Mouse (Mus musculus) hindbrain, embryonic 12.5 days (tissue): ENCODE data around the gene Add1. TPM values are rescaled to one million over a fixed set of nuclear protein-coding genes. Genes with fewer than 3 reads are reported as not detected.
A peak's percentile ranks its signal among the peaks of the same experiment; 100 is the strongest.

Source experiments
- ATAC-seq: fragments of 200-750 bp; cut with Nextera tagmentation; 2 replicates; pipeline ENCODE4 v1.8.0; 2017; ENCODE audit warnings: moderate TSS enrichment; ENCODE audit not compliant: low FRiP score
- H3K27ac ChIP-seq: fragments of 300-500 bp; sonication (generic); 2 replicates; pipeline ENCODE4 v1.5.1; 2016; ENCODE audit warnings: mild to moderate bottlenecking
- H3K27me3 ChIP-seq: fragments of 300-500 bp; sonication (generic); 2 replicates; pipeline ENCODE4 v1.6.1; 2016; ENCODE audit warnings: mild to moderate bottlenecking
- H3K36me3 ChIP-seq: fragments of 300-500 bp; sonication (generic); 2 replicates; pipeline ENCODE4 v1.6.1; 2016; ENCODE audit warnings: mild to moderate bottlenecking
- H3K4me1 ChIP-seq: fragments of 300-500 bp; sonication (generic); 2 replicates; pipeline ENCODE4 v1.6.1; 2016
- H3K4me2 ChIP-seq: fragments of 300-500 bp; sonication (generic); replicated peaks from 2 replicates; pipeline ENCODE4 v1.6.1; 2016; ENCODE audit warnings: mild to moderate bottlenecking
- H3K4me3 ChIP-seq: fragments of 300-500 bp; sonication (generic); 2 replicates; pipeline ENCODE4 v1.5.1; 2016; ENCODE audit warnings: mild to moderate bottlenecking
- H3K9ac ChIP-seq: fragments of 300-500 bp; sonication (generic); 2 replicates; pipeline ENCODE4 v1.6.1; 2016; ENCODE audit warnings: mild to moderate bottlenecking, moderate library complexity
- H3K9me3 ChIP-seq: fragments of 300-500 bp; sonication (generic); replicated peaks from 2 replicates; pipeline ENCODE4 v1.6.1; 2016; ENCODE audit warnings: mild to moderate bottlenecking
- WGBS: fragments of 180-500 bp; shearing (Covaris S2); methylation state at CpG from one replicate; pipeline ENCODE4 v1.1.7; 2016; 5-methylcytosine and 5-hydroxymethylcytosine counted together
- polyA plus RNA-seq: library from polyadenylated mRNA; unstranded; fragments of >200 nt; fragmentation: Nextera tagmentation; extraction: Ambion mirVana; gene quantifications from 2 replicates; pipeline ENCODE4 v1.2.1, GENCODE M21; 2016

Add1 gene
- polyA plus RNA-seq, 1 experiment from 2014 or later: 223 TPM

DNA sequence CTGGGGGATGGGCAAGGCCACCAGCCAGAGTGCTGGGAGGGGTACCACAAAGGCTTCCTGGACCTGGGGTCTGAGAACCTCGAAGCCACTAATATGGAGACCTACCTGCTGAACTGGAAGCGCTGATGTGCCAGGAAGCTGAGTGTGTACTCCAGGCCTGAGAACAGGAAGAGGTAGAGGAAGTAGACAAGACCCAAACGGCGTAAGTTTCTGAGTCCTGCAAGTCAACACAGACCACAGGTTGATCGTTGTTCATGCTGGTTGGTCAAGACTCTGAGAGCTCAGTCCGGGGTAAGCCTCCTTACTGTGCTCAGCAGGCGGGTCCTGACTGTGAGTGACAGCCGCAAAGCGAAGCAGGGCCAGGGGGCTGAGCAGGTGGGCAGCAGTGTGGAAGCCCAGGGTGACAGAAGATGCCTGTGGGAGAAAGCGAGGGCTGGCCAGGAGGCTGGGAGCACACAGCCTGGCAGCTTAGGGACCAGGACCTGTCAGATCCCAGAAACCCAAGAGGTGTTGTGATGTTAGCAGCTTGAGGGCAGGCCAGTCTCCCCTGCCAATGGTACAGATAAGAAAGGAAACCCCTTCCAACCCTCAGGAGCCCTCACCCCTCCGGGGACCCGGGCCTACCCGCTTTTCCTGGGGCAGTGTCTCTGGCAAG is 61.4 kb downstream of the Add1 start:
- peaks cover 16% of the 10 kb centered on the region for H3K4me1 ChIP-seq
- H3K4me2 ChIP-seq: no peak overlapping the region
- WGBS: 94% methylated on average over 13 of the region's 13 CpGs
- peaks cover 74% of the 10 kb centered on the region for H3K36me3 ChIP-seq
- no peak overlapping the region for H3K27ac ChIP-seq
- no peak for ATAC-seq
- H3K9ac ChIP-seq: no peak overlapping the region
- no peak overlapping the region for H3K4me3 ChIP-seq
- H3K9me3 ChIP-seq: no peaks in the 10 kb centered on the region
- H3K27me3 ChIP-seq: no peaks in the 10 kb centered on the region

DNA sequence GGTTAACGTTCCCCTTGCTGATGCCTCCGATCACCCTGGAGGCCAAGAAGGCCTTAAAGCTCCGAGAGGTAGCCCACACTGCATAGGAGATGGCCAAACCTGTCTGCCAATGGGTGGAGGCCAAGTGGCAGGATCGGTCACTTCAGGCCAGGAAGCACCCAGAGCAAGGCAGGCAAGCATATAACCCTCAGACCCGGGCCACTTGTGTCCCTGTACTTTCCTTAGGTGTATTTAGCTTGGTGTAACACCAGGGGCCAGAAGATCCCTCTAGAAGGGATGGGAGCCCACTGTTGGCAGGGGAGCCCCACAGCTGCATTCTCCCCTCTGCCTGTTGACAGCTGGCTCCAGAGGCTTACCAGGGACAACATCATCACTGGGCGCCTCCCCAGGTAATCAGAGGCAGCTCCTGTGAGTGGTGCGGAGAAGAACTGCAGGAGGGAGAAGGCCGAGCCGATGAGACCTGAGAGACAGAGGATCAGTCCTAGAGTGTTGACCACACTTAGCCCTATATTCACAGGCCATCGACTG is 62.3 kb downstream of the Add1 start:
- Histone ChIP-seq H3K9me3 (no peaks in the 10 kb centered on the region), H3K36me3 (peaks cover 74% of the 10 kb centered on the region), H3K4me1 (peaks cover 16% of the 10 kb centered on the region), H3K27ac (no peak overlapping the region), H3K9ac (peak overlapping the region; percentile 33; the same call in 1 of the 2 replicates), H3K4me2 (peak overlapping the region; percentile 62), H3K27me3 (no peaks in the 10 kb centered on the region), H3K4me3 (peak overlapping the region; percentile 55)
- no peak for ATAC-seq
- 67% methylated on average over 10 of the region's 10 CpGs for WGBS

DNA sequence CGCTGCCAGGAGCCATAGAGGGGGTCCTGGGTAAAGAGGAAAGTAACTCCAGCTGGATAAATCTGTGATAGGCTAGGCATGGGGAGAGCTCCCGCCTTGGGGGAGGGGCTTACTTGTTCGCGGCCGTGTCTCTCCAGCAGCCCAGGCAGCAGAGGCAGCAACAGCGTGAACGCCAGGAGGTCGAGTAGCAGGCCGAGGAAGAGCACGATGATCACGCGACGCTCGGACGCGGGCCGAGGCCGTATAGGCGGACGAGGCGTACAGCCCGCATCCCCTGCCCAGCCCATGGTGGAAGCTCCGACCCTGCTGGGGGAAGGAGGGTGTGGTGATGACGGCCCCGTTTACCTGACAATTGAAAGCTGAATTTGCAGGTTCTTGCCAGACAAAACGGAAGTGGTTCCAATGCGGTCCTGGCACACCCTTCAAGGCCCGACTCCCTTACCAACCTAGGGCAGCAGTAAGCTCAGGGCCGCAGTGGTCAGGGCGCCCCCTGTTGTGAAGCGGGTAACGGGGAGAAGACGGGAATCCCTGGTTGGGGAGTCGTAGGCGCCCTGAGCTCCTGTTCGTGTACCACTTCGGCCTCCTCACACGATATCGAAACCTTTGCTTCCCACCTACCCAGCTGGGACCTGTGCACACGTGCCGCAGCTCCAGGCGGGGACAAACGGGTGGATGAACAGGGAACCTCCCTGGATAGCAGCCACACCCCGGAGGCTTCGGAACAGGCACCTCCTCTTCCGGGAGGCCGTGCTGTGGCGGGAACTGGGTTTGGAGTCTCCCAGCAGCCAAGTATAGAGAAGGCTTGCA is 63.2 kb downstream of the Add1 start, which contains the start of gene Mfsd10:
Gene Mfsd10 (minus strand): TSS at position 732 of the 807 bp plus-strand sequence.
- Histone ChIP-seq H3K36me3 (peaks cover 74% of the 10 kb centered on the region), H3K4me3 (peak within 1 kb of the TSS; percentile 55), H3K4me1 (peaks cover 16% of the 10 kb centered on the region), H3K27ac (peak within 1 kb of the TSS; percentile 72), H3K27me3 (no peaks in the 10 kb centered on the region), H3K9ac (peak within 1 kb of the TSS; percentile 65), H3K4me2 (peak within 1 kb of the TSS; percentile 62), H3K9me3 (no peaks in the 10 kb centered on the region)
- WGBS: under 1% methylated on average over 48 of the region's 48 CpGs
- ATAC-seq: peak; percentile 91

DNA sequence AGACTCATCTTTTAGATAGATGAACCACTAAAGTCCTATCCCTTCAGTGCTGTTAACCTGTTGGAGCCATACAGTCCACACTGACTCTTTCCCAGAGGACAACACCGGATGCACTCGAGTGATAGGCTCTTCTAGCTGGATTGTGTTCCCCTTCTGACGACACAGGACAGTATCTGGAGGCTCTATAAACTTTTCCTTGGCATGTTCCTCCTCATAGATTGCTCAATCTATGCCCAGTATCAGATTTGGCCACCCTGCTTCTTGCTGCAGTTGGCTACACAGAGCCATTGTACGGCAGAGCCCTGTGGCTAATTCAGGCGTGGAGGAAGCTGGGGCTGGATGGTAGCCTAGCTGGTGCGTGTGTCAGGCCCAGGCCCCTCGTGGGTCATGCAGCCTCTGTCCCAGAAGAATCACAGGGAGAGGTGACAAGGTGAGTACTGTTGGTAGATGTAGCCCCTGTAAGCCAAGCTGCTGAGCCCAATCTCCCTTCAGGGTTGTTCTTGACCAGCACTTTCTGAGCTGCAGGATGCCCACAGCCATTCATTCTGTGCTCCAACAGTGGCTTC is 64.2 kb downstream of the Add1 start:
- H3K4me1 ChIP-seq: peaks cover 16% of the 10 kb centered on the region
- H3K9ac ChIP-seq: peak overlapping the region; percentile 65; the same call in 1 of the 2 replicates
- H3K9me3 ChIP-seq: no peaks in the 10 kb centered on the region
- no peak overlapping the region for H3K27ac ChIP-seq
- no peaks in the 10 kb centered on the region for H3K27me3 ChIP-seq
- H3K36me3 ChIP-seq: peaks cover 68% of the 10 kb centered on the region
- WGBS: 88% methylated on average over 7 of the region's 7 CpGs
- peak overlapping the region; percentile 62; the same call in 1 of the 2 replicates for H3K4me2 ChIP-seq
- H3K4me3 ChIP-seq: peak overlapping the region; percentile 55; the same call in 1 of the 2 replicates
- ATAC-seq: no peak

DNA sequence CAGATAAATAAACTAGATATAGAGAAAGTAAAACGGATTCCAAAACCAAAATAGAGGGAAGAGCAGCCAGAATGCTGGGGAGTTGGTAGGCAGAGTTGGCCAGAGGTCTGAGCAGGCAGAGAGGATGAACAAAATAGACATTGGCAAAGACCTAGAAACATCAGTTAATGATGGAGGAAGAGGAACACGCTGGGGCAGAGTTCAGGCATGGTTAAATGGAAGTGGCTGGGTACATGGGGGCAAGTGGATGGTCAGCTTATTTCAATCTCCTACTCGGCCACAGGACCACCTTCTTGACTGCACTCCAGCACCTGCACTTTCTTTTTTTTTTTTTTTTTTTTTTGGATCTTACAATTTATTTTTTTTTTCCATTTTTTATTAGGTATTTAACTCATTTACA is 68.5 kb downstream of the Add1 start:
- H3K36me3 ChIP-seq: peaks cover 83% of the 10 kb centered on the region
- H3K27ac ChIP-seq: no peak overlapping the region
- 83% methylated on average over 3 of the region's 3 CpGs for WGBS

DNA sequence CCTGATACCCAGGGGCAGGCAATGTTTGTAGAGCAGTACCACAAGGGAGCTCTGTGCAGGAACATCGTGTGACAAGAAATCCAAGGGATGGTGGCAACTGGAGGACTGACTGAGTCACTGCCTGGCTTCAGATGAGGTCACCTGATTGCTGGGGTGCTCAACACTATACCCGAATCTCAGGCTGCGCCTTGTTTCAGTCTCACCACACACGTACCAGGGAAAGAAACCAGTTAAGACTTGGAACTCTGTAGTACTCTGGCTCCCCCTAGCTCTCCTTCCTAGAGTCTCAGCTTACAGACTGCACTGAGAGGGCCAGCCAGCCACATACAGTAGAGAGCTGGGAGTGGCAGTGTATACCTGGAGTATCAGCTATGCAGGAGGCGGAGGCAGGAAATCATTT is 69.5 kb downstream of the Add1 start:
- Histone ChIP-seq H3K4me2 (no peak overlapping the region), H3K9me3 (no peaks in the 10 kb centered on the region), H3K27me3 (no peaks in the 10 kb centered on the region), H3K36me3 (peaks cover 87% of the 10 kb centered on the region), H3K4me1 (no peaks in the 10 kb centered on the region), H3K9ac (no peak overlapping the region), H3K4me3 (no peak overlapping the region), H3K27ac (no peak overlapping the region)
- 0 out of 2 replicates have a peak, but pooled peaks have one; percentile 32 for ATAC-seq
- 68% methylated on average over 5 of the region's 5 CpGs for WGBS

More for the DNA sequence above, 68.5 kb downstream of the Add1 start:
- no peaks in the 10 kb centered on the region for H3K9me3 ChIP-seq
- H3K9ac ChIP-seq: no peak overlapping the region
- no peaks in the 10 kb centered on the region for H3K27me3 ChIP-seq
- H3K4me2 ChIP-seq: no peak overlapping the region
- no peak for ATAC-seq
- H3K4me3 ChIP-seq: no peak overlapping the region
- peaks cover 4% of the 10 kb centered on the region; the same call in 1 of the 2 replicates for H3K4me1 ChIP-seq

DNA sequence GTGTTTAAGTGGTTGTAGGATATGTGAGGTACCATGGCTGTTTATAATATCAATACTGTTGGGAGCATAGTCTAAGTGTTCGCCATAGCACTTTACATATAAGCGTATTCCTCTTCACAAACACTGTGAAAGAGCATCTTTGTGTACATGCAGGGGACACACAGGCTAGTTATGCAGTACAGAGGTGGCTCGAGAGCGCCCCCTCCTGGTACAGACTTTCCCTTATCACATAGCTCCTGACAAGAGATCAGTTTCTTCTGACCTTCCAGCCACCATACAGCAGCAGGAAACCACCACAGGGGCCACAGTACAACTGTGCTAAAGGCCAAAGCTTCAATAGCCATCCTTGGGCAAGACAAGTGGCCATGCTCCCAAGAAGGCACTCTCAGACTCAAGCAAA is 74.1 kb downstream of the Add1 start:
- Histone ChIP-seq H3K36me3 (peaks cover 92% of the 10 kb centered on the region), H3K9me3 (no peaks in the 10 kb centered on the region), H3K27ac (no peak overlapping the region), H3K9ac (no peak overlapping the region), H3K27me3 (no peaks in the 10 kb centered on the region), H3K4me3 (no peak overlapping the region), H3K4me2 (no peak overlapping the region), H3K4me1 (no peaks in the 10 kb centered on the region)
- WGBS: 52% methylated on average over 4 of the region's 4 CpGs
- no peak for ATAC-seq

DNA sequence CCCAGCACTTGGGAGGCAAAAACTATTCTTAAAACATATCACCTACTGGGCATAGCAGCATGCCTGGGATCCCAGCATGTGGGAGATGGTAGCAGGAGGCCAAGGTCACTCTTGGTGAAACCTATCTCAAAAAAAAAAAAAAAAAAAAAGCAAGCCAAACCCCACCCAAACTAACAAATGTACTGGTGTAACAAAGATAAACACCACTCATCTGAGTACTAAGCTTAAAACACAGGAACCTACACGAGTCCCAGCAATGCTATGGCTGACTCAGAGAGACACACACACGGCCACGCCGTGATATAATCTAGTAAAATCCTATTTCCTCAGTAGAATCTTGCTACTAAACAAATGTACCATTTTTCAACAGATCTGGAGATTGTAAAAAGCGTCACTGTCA is 79.5 kb downstream of the Add1 start:
- Histone ChIP-seq H3K4me3 (no peak overlapping the region), H3K4me1 (no peaks in the 10 kb centered on the region), H3K9me3 (no peaks in the 10 kb centered on the region), H3K36me3 (peaks cover 86% of the 10 kb centered on the region), H3K27ac (no peak overlapping the region), H3K9ac (no peak overlapping the region), H3K27me3 (no peaks in the 10 kb centered on the region), H3K4me2 (no peak overlapping the region)
- 94% methylated on average over 5 of the region's 5 CpGs for WGBS
- ATAC-seq: no peak

DNA sequence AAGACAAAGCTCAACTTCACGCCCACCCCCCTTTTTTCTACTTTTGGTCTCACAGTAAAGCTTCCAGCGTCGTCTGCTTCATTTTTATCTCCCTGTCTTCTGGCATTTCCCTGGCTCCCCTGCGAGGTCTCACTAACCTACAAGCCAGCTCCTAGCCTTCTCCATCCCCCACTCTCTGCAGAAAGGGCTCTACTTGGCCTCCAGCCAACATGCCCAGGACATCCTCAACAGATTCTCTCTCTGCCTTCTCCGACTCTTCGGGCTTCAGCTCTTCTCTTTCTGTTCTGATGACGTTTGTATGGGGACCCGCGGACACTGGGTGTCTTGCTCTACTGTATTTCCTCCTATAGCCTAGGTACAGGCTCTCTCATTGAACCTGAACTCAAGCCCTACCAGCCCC is 81.4 kb downstream of the Add1 start:
- H3K4me3 ChIP-seq: no peak overlapping the region
- no peak for ATAC-seq
- H3K9me3 ChIP-seq: no peaks in the 10 kb centered on the region
- no peak overlapping the region for H3K9ac ChIP-seq
- H3K4me1 ChIP-seq: peaks cover 9% of the 10 kb centered on the region
- no peaks in the 10 kb centered on the region for H3K27me3 ChIP-seq
- H3K4me2 ChIP-seq: no peak overlapping the region
- H3K36me3 ChIP-seq: peaks cover 67% of the 10 kb centered on the region
- WGBS: 91% methylated on average over 9 of the region's 9 CpGs
- no peak overlapping the region for H3K27ac ChIP-seq

DNA sequence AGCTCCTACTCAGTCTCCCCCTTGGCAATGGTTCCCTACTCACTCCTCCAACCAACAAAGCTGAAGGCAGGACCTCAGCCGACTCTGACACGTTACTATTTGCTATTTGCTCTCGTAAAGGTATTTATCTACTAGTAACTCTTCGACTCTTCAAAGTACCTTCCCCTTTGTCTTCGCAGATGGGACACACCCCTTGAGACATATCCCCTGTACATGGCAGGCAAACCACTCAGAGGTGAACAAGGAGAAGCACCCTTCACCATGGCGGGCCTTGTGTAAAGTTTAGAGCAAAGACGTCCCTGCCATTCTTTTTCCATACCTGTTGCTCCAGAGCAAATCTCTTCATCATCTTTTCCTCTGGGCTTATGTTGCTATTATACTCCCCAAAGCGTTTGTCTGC is 84.1 kb downstream of the Add1 start:
- Histone ChIP-seq H3K9ac (no peak overlapping the region), H3K4me3 (no peak overlapping the region), H3K4me2 (no peak overlapping the region), H3K27ac (no peak overlapping the region), H3K36me3 (peaks cover 40% of the 10 kb centered on the region), H3K9me3 (no peaks in the 10 kb centered on the region), H3K27me3 (no peaks in the 10 kb centered on the region), H3K4me1 (peaks cover 12% of the 10 kb centered on the region)
- no peak for ATAC-seq
- 91% methylated on average over 8 of the region's 8 CpGs for WGBS

DNA sequence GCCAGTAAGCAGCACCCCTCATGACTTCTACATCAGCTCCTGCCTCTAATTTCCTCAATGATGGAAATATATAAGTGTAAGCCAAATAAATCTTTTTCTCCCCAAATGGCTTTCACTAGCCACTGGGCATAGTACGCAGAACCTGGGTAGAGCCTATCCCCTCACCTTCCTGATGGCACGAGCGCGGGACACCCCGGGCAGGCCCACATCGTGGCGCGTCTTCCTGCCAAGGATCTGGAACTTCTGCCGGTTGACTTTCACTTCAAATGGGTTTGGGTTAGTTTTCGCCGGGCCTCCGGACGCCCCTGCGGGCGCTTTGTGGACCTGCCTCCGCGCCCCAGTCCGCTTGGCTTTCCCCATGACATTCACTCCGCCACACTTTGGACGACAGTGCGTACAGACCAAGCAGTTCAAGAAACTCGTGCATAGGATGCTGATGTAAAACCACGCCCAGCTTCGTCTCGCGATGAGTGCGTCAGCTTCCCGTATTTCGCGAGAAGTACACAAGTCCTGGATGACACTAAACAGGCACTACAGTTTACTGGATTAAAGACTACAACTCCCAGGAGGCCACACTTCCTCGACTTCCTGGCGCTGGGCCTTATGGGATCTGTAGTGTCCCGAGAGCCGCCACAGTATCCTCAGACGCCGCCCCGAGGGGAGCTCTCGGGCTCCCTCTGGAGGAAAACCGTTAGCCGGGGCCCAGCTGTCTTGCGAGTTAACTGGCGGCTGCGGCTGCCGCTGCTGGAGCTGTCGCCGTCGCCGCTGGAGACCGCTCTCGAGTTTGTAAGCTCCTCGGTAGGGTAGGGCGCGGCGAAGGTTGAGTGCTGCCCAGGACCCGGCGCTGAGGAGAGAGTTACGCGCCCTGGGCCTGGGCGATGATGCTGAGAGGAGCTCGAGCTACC is 86.5 kb downstream of the Add1 start, which contains the start of the genes Nop14 and Grk4:
Gene Nop14 (minus strand): TSS at position 463 of the 905 bp plus-strand sequence.
Gene Grk4 (plus strand): TSS at position 694 of the 905 bp plus-strand sequence.
- under 1% methylated on average over 60 of the region's 60 CpGs for WGBS
- peak within 1 kb of the TSS; percentile 67 for H3K9ac ChIP-seq
- no peaks in the 10 kb centered on the region for H3K9me3 ChIP-seq
- no peaks in the 10 kb centered on the region for H3K27me3 ChIP-seq
- peak within 1 kb of the TSS; percentile 67 for H3K4me3 ChIP-seq
- peak; percentile 100 for ATAC-seq
- H3K4me1 ChIP-seq: peaks cover 12% of the 10 kb centered on the region
- peaks cover 18% of the 10 kb centered on the region for H3K36me3 ChIP-seq
- H3K27ac ChIP-seq: peak within 1 kb of the TSS; percentile 75
- H3K4me2 ChIP-seq: peak within 1 kb of the TSS; percentile 76
